Mouse (Mus musculus): Measurements from ENCODE around the gene Samd8.

DNA sequence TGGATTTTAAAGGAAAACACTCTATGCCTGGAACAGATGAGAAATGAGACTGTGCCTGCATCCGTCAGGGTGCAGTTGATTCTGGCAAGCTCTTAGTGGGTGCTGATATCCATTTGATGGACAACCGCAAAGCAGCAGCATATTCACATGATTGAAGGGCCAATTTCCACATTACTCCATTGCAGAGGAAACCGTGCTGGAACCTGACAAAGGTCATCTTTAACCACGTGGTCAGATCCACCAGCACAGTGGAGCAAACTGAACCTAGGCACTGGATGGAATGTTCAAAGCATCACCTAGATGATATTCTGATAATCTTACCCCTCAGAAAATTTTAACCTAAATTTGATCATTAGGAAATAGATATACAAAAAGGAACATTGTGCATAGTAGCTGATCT, 25.9 kb downstream of the Samd8 start:
- TF ChIP-seq CTCF (IDR thresholded peaks at IDR 0.05; ENCODE audit: low read depth, low read length) (no peak), POLR2A (IDR thresholded peaks at IDR 0.05; ENCODE audit: borderline replicate concordance, low read depth, low read length) (no peak)
